Mouse (Mus musculus) midbrain, embryonic 10.5 days (tissue): ENCODE measurements around the gene Tmem52b. TPM values are rescaled to one million over a fixed set of nuclear protein-coding genes. Genes with fewer than 3 reads are reported as not detected.
A peak's percentile ranks its signal among the peaks of the same experiment; 100 is the strongest.

Experiments
- DNase-seq: peaks from one replicate; pipeline ENCODE4 v3.0.0-alpha.2; 2017; ENCODE audit warnings: low spot score
- H3K27ac ChIP-seq: fragments of 300-500 bp; sonication (generic); replicated peaks from 2 replicates; pipeline ENCODE4 v1.5.1; 2016; ENCODE audit warnings: mild to moderate bottlenecking
- H3K27me3 ChIP-seq: fragments of 300-500 bp; sonication (generic); 2 replicates; pipeline ENCODE4 v1.6.1; 2016; ENCODE audit warnings: low read depth, mild to moderate bottlenecking; ENCODE audit not compliant: poor library complexity, severe bottlenecking
- H3K36me3 ChIP-seq: fragments of 300-500 bp; sonication (generic); 2 replicates; pipeline ENCODE4 v1.6.1; 2016; ENCODE audit warnings: mild to moderate bottlenecking, moderate library complexity
- H3K4me1 ChIP-seq: fragments of 300-500 bp; sonication (generic); 2 replicates; pipeline ENCODE4 v1.6.1; 2016
- H3K4me3 ChIP-seq: fragments of 300-500 bp; sonication (generic); 2 replicates; pipeline ENCODE4 v1.5.1; 2016; ENCODE audit warnings: mild to moderate bottlenecking, moderate library complexity
- H3K9me3 ChIP-seq: fragments of 300-500 bp; sonication (generic); replicated peaks from 2 replicates; pipeline ENCODE4 v1.6.1; 2016; ENCODE audit warnings: mild to moderate bottlenecking
- WGBS: fragments of 180-500 bp; shearing (Covaris S2); methylation state at CpG from one replicate; pipeline ENCODE4 v1.1.7; 2016; 5-methylcytosine and 5-hydroxymethylcytosine counted together
- polyA plus RNA-seq: library from polyadenylated mRNA; unstranded; fragments of >200 nt; fragmentation: Nextera tagmentation; extraction: Ambion mirVana; gene quantifications from 2 replicates; pipeline ENCODE4 v1.2.1, GENCODE M21; 2016

Gene Tmem52b
- polyA plus RNA-seq, 1 experiment from 2014 or later, result not detected

DNA sequence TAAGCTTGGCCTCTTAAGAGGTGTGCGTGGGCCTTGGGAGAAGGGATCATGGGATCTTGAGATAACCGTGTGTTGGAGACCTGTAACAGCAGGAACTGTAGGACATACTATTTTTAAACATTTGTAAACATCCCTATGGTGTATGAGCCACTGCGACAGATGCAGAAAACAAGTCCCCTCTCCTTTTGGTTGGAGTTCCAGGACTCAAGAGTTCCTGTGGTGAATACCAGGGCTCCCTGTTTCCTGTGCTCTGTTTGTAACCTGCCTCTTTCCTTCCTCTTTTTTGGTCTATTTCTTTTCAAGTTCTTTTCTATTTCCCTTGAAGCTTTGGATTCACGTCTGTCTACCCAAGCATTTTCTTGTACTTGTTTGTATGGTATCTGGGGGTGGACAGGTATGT, 23.4 kb downstream of the Tmem52b start:
- Histone ChIP-seq H3K27ac (no peak overlapping the region), H3K4me3 (no peak overlapping the region), H3K9me3 (no peaks in the 10 kb centered on the region), H3K27me3 (no peaks in the 10 kb centered on the region), H3K36me3 (peaks cover 33% of the 10 kb centered on the region), H3K4me1 (peaks cover 25% of the 10 kb centered on the region)
- DNase-seq, result no peak
- WGBS, result 84% methylated on average over 4 of the region's 4 CpGs

DNA sequence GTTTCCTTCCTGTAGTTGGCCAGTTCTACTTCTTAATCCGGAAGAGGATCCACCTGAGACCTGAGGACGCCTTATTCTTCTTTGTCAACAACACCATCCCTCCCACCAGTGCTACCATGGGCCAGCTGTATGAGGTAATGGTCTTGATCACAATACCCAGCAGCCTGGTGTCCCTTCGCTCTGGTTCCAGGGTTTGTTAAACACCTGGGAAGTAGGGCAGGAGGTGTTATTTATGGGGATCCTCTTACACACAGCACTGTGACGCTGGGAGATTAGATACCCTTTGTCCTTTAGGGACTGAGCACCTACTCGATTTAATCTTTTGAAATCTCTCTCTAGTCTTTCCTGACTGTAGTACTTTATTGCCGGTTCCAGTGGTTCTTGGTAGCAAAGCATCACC, 26.2 kb downstream of the Tmem52b start:
- Histone ChIP-seq H3K27me3 (no peaks in the 10 kb centered on the region), H3K27ac (no peak overlapping the region), H3K36me3 (peaks cover 47% of the 10 kb centered on the region), H3K9me3 (no peaks in the 10 kb centered on the region), H3K4me1 (peaks cover 24% of the 10 kb centered on the region), H3K4me3 (no peak overlapping the region)
- no peak for DNase-seq
- WGBS, result 85% methylated on average over 6 of the region's 6 CpGs

DNA sequence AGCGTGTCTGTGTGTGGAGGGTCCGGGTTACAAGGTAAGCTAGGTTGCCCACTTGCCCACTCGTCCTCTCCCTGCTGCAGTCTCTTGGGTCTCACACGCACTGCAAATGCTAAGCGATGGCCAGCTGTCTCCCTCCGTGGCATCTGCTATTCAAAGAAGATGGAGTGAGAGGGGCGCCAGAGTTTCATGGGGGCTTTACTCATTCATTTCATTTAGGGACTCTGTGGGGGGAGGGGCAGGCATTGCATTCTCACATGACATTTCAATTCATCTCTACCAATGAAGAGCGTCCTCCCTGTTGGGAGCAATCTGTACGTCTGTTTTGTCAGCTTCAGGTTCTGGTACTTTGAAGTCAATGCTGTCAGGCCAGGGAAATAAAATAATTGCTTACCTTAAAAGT, 29.6 kb downstream of the Tmem52b start:
- WGBS, result 80% methylated on average over 9 of the region's 9 CpGs
- no peak for DNase-seq

DNA sequence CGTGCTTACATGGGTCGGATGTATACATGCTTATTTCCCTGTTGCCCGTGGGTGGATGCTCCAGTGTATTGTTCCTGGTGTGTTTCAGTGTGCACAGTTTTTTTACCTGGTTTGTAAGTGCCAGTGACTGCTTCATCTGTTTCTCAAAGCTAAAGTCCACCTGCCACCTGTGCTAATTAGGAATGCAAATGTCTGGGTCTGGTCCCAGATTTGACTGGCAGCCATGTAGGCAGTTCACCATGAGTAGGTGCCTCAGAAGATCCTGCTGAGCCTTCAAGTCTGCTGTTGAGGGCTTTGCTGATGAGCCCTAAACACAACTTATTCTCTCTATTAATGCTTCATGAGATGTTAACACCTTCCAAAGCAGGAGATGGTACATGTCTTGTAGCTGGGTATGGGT, 30.2 kb downstream of the Tmem52b start:
- Histone ChIP-seq H3K27me3 (no peaks in the 10 kb centered on the region), H3K4me3 (no peak overlapping the region)
- 92% methylated on average over 3 of the region's 3 CpGs for WGBS

More for the DNA sequence above, 29.6 kb downstream of the Tmem52b start:
- H3K9me3 ChIP-seq, result no peaks in the 10 kb centered on the region
- peaks cover 4% of the 10 kb centered on the region for H3K4me1 ChIP-seq
- no peak overlapping the region for H3K27ac ChIP-seq
- peaks cover 47% of the 10 kb centered on the region for H3K36me3 ChIP-seq
- H3K4me3 ChIP-seq, result no peak overlapping the region
- no peaks in the 10 kb centered on the region for H3K27me3 ChIP-seq

DNA sequence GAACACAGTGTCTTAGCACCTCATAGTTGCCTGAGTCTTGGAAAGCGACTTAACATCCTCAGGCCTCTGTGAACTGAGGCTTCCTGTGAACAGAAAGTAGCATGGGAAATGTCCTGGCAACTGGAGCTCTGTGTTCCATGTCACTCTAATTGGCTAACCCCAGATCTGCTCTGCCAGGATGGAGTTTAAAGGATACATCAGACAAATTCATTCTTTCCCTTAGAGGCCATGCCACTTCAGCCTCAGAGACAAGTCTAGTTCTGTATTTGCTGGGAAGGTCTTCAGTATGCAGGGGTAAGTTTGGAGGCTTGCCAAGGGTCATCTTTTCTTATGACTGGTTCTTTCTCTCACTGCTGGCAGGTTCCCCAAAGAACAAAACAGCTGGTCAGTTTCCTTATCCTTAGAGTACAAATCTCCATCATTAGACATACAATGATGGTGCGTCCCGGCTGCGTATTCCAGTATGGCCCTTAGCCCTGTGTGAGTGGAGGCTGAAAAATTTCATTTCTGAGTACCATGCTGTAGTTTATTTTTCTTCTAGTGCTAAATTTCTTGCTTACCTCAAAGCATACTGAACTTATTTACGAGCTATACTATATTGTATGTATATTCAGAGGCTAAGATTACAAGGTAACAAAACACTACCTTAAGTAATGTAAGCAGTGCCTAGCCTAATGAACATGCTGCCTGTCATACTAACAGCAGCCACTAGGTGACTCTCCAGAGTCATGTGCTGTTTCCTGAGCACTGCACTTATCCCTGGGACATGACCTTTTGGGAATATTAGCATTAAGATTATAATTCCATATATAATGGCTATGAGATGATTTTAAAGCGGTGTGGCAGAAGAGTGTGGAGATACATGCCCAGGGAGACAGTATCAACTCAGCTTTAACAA, 31.6 kb downstream of the Tmem52b start:
- no peak overlapping the region for H3K4me3 ChIP-seq
- peak; percentile 44 for DNase-seq
- H3K27ac ChIP-seq, result no peak overlapping the region
- peaks cover 32% of the 10 kb centered on the region for H3K36me3 ChIP-seq
- no peaks in the 10 kb centered on the region for H3K27me3 ChIP-seq
- H3K4me1 ChIP-seq, result peaks cover 4% of the 10 kb centered on the region
- H3K9me3 ChIP-seq, result no peaks in the 10 kb centered on the region
- WGBS, result 76% methylated on average over 6 of the region's 6 CpGs

More for the DNA sequence above, 30.2 kb downstream of the Tmem52b start:
- DNase-seq, result no peak
- peaks cover 46% of the 10 kb centered on the region for H3K36me3 ChIP-seq
- H3K27ac ChIP-seq, result no peak overlapping the region
- no peaks in the 10 kb centered on the region for H3K9me3 ChIP-seq
- H3K4me1 ChIP-seq, result peaks cover 4% of the 10 kb centered on the region

DNA sequence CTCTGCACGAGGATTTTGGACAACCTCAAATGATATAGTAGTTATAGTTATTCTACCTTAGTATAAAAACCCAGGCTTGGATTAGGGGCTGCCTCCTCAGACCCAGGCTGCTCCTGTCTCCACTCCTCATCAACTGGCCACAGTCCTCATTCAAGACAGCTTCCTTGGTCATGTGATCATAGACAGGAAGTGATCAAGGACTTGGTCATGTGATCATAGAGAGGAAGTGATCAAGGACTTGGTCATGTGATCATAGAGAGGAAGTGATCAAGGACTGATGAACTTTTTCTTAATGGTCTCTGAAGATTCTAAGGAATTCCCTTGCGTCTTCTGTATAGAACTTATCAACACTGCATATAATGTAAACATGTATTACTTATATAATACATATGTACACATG, 34.9 kb downstream of the Tmem52b start:
- Histone ChIP-seq H3K36me3 (no peaks in the 10 kb centered on the region), H3K27ac (no peak overlapping the region)
- WGBS, result 84% methylated on average over 2 of the region's 2 CpGs

DNA sequence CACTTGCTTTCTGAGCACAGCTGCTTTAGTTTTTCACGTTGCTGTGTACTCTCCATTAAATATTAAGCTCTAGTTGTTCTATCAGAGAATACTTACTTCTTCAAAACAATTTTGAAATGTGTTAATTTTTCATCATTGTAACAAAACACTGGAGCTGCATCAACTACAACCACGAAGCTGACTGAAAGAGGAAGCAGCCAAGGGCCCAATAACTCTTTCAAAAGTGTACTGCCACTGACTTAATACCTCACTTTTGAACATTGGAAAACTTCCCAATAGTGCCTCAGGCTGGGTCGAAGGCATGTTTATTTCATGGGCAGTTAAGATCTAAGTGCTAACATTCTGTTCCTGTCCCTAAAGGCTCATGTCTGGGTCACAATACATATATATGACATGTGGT, 35.7 kb downstream of the Tmem52b start:
- no peaks in the 10 kb centered on the region for H3K36me3 ChIP-seq
- H3K27me3 ChIP-seq, result no peaks in the 10 kb centered on the region
- WGBS, result 77% methylated on average over 3 of the region's 3 CpGs
- no peak overlapping the region for H3K4me3 ChIP-seq
- no peaks in the 10 kb centered on the region for H3K9me3 ChIP-seq
- DNase-seq, result no peak
- H3K27ac ChIP-seq, result no peak overlapping the region
- no peaks in the 10 kb centered on the region for H3K4me1 ChIP-seq

More for the DNA sequence above, 34.9 kb downstream of the Tmem52b start:
- no peaks in the 10 kb centered on the region for H3K27me3 ChIP-seq
- H3K9me3 ChIP-seq, result no peaks in the 10 kb centered on the region
- H3K4me3 ChIP-seq, result no peak overlapping the region
- no peak for DNase-seq
- H3K4me1 ChIP-seq, result no peaks in the 10 kb centered on the region

DNA sequence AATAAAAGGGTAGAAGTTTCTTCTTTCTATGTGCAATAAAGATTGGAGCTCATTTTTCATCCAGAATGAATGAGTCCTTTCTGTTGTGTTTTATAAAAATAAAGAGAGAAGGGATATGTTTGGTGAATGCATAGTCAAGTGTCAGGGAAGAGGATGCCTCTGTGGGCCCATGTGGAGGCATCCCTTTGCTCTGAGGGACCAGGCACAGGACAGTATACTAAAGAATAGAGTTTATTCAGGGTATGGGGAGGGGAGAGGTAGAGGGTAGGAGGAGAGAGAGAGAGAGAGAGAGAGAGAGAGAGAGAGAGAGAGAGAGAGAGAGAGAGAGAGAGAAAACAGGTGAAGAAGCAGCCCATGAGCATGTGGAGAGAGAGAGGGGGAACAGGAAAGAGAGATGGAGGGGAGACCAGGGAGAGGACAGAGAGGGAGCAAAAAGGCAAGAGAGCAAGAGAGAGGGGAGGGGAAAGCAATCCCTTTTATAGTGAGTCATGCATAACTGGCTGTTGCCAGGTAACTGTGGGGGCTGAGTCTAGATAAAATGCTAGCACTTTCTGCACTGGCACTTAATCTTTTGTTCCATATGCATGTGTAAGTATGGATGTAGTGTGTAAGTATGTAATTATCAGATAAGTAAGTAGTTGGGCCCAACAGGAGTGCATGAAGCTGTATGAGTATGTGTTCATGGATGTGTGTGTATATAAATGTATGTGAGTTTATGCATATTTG, 45.1 kb downstream of the Tmem52b start:
- H3K36me3 ChIP-seq, result no peaks in the 10 kb centered on the region
- peak; percentile 41 for DNase-seq
- peaks cover 20% of the 10 kb centered on the region for H3K4me1 ChIP-seq
- H3K4me3 ChIP-seq, result no peak overlapping the region
- H3K9me3 ChIP-seq, result no peaks in the 10 kb centered on the region
- H3K27ac ChIP-seq, result peak overlapping the region; percentile 72
- no peaks in the 10 kb centered on the region for H3K27me3 ChIP-seq

DNA sequence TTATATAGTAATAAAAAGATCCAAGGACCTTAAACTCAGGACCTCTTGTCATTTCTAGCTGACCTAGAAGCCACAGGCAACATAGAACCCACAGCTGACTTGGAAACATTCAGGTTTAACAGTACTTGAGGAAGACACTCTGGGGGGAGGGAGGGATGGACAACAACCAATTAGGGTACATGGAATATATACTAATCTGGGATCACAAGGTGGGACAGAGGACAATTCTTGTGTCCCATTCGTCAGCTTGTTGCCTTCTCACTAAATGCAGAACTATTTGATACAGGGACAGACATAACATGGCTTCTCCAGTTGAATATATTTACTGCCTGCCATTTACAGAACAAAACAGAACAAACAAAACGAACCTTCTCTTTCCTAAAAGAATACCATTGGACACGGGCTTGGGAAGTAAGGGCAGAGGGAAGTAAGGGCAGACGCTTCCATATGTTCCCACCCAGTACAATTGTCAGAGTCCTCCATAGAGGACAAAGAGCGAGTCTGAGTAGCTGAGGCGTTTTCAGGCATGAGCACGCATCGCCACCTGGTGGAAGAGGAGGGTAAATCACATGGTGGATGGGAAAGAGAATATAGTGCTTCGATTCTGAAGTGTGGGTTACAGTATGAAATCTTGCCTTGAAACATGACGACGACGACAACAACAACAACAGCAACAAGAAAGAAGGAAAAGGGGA, 46.7 kb downstream of the Tmem52b start:
- H3K9me3 ChIP-seq, result no peaks in the 10 kb centered on the region
- peak; percentile 73 for DNase-seq
- no peaks in the 10 kb centered on the region for H3K36me3 ChIP-seq
- peaks cover 20% of the 10 kb centered on the region for H3K4me1 ChIP-seq
- WGBS, result 23% methylated on average over 12 of the region's 12 CpGs
- H3K4me3 ChIP-seq, result no peak overlapping the region
- H3K27me3 ChIP-seq, result no peaks in the 10 kb centered on the region
- H3K27ac ChIP-seq, result peak overlapping the region; percentile 72

DNA sequence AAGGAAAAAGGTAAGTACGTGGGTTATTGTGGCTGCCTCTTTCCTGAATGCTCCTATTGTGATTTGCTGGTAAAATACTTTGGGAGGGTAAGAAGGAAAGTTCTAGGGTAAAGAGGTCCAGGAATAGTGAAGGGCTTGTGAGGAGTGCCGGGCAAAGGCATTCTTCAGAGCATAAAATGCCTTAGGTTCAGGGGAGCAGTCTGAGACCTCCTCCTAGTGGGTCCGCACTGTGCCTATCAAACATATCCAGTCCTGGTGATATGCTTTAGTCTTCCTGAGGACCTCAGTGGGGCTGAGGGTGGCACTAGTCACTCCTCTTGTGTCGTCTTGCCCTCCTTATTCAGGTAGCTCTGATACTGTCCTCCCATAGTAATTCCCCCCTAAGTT, 47.3 kb downstream of the Tmem52b start:
- H3K9me3 ChIP-seq, result no peaks in the 10 kb centered on the region
- no peak for DNase-seq
- H3K27ac ChIP-seq, result no peak overlapping the region
- no peaks in the 10 kb centered on the region for H3K27me3 ChIP-seq
- H3K4me3 ChIP-seq, result no peak overlapping the region
- H3K36me3 ChIP-seq, result no peaks in the 10 kb centered on the region
- 64% methylated on average over 4 of the region's 4 CpGs for WGBS
- peaks cover 20% of the 10 kb centered on the region for H3K4me1 ChIP-seq

DNA sequence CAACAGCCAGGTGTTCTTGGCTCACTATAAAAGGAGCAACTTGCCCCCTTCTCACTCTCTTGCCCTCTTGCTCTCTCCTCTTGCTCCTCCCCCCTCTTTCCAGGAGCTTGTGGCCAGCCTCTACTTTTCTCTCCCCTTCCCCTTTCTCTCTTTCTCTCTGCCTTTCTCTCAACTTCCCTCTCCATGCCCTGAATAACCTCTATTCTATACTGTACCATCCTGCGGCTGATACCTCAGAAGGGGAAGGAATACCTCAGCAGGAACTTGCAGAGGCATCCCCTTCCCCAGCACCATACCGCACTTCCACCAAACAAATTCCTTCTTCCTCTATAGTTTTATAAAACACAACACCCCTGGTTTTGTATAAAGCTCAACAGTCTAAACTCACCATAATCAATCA, 52.9 kb downstream of the Tmem52b start:
- no peak overlapping the region for H3K4me3 ChIP-seq
- no peaks in the 10 kb centered on the region for H3K9me3 ChIP-seq
- H3K27me3 ChIP-seq, result no peaks in the 10 kb centered on the region
- WGBS, result 72% methylated on average over 2 of the region's 2 CpGs
- no peak for DNase-seq
- H3K27ac ChIP-seq, result no peak overlapping the region
- H3K4me1 ChIP-seq, result no peaks in the 10 kb centered on the region
- H3K36me3 ChIP-seq, result no peaks in the 10 kb centered on the region
